Mouse (Mus musculus): Measurements from ENCODE around the gene Sdccag8. TPM values are rescaled to one million over a fixed set of nuclear protein-coding genes. Genes with fewer than 3 reads are reported as not detected.

Gene Sdccag8
- polyA plus RNA-seq, 1 experiment from 2014 or later, result 29.4 TPM

DNA sequence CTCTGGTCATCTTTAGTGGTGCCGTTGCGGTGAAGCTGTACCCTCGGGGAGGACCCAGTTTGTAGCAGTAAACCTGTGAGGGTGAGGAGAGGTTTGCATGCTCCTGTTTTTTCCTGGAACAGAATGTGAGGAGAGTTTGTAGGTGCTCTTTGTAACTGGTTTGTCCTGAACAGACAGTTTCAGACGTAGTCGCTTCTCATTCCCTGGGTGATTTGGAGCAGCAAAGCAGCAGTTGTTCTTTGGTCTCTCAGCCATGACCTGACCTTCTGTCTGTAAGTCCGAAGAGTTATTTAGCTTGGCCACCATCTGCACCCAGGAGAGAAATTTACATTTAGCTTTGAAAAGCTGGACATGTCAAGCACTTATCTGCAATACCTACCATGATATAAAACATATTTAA is 65.2 kb downstream of the Sdccag8 start:
- ATAC-seq (ENCODE audit: low FRiP score), result peak; percentile 56
- Histone ChIP-seq H3K4me2 (peak overlapping the region; percentile 19; the same call in 1 of the 2 replicates), H3K9ac (ENCODE audit: low read length) (peak overlapping the region; percentile 45; the same call in 1 of the 2 replicates), H3K4me1 (ENCODE audit: control insufficient read depth, insufficient read depth, low read length) (peaks cover 25% of the 10 kb centered on the region), H3K4me3 (ENCODE audit: low read depth, low read length) (no peak overlapping the region), H3K27me3 (ENCODE audit: control insufficient read depth, insufficient read depth, low read length) (no peaks in the 10 kb centered on the region), H3K9me3 (ENCODE audit: control insufficient read depth, low read length) (no peaks in the 10 kb centered on the region), H3K27ac (ENCODE audit: low read depth, low read length) (peak overlapping the region; percentile 78), H3K36me3 (ENCODE audit: control insufficient read depth, insufficient read depth, low read length) (no peaks in the 10 kb centered on the region)
- peak; percentile 89 for DNase-seq (ENCODE audit: low spot score, missing footprints)
- WGBS, result 17% methylated on average over 6 of the region's 6 CpGs

DNA sequence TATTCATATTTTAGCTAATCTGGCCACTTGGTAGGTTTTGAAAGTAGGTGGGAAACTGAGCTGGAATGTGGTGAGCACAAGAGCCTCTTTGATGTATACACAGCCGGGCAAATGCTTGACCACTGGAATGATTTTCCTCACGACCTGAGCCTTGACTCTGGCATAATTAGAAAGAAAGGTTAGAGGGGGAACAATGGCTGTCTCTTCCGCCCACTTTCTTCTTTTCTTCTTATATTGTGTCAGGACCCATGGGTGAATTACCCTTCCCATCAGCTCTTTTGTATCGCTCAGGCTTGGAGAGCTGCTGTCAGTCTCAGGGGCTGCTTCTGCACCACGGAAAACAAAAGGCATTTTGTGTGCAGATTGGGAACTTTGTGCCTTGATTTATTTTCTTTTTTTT is 65.6 kb downstream of the Sdccag8 start:
- Histone ChIP-seq H3K4me2 (no peak overlapping the region; the same call in 1 of the 2 replicates), H3K9ac (ENCODE audit: low read length) (no peak overlapping the region), H3K27ac (ENCODE audit: low read depth, low read length) (peak overlapping the region; percentile 78; the same call in 1 of the 2 replicates), H3K4me3 (ENCODE audit: low read depth, low read length) (no peak overlapping the region), H3K36me3 (ENCODE audit: control insufficient read depth, insufficient read depth, low read length) (no peaks in the 10 kb centered on the region), H3K27me3 (ENCODE audit: control insufficient read depth, insufficient read depth, low read length) (no peaks in the 10 kb centered on the region), H3K4me1 (ENCODE audit: control insufficient read depth, insufficient read depth, low read length) (peaks cover 25% of the 10 kb centered on the region), H3K9me3 (ENCODE audit: control insufficient read depth, low read length) (no peaks in the 10 kb centered on the region)
- ATAC-seq (ENCODE audit: low FRiP score) (peak; percentile 85), DNase-seq (ENCODE audit: low spot score, missing footprints) (peak; percentile 90)
- 8% methylated on average over 5 of the region's 5 CpGs for WGBS

DNA sequence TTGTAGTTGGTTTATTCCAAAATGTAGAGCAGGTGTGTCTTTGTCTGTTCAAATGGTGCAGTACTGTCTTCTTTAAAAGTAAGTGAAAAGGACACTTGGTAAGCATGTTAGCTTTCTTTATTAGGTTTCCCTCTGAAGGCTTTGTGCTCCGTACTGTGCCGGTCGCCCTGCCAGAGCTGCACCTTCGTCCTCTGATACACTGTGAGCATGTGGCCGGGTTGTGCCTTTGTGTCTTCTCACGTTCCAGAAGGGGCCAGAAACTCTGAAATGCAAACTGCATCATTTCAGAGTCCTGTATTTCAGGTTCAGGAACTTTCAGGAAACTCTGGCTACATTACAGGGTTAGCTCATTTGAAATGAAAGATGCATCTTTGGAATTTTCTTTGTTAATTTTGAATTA is 66.5 kb downstream of the Sdccag8 start:
- WGBS, result 14% methylated on average over 6 of the region's 6 CpGs
- DNase-seq (ENCODE audit: low spot score, missing footprints) (peak; percentile 91), ATAC-seq (ENCODE audit: low FRiP score) (peak; percentile 45; the same call in 1 of the 2 replicates)
- Histone ChIP-seq H3K4me3 (ENCODE audit: low read depth, low read length) (no peak overlapping the region), H3K4me2 (no peak overlapping the region), H3K9me3 (ENCODE audit: control insufficient read depth, low read length) (no peaks in the 10 kb centered on the region), H3K27ac (ENCODE audit: low read depth, low read length) (no peak overlapping the region), H3K4me1 (ENCODE audit: control insufficient read depth, insufficient read depth, low read length) (peaks cover 25% of the 10 kb centered on the region), H3K9ac (ENCODE audit: low read length) (no peak overlapping the region), H3K27me3 (ENCODE audit: control insufficient read depth, insufficient read depth, low read length) (no peaks in the 10 kb centered on the region), H3K36me3 (ENCODE audit: control insufficient read depth, insufficient read depth, low read length) (no peaks in the 10 kb centered on the region)

DNA sequence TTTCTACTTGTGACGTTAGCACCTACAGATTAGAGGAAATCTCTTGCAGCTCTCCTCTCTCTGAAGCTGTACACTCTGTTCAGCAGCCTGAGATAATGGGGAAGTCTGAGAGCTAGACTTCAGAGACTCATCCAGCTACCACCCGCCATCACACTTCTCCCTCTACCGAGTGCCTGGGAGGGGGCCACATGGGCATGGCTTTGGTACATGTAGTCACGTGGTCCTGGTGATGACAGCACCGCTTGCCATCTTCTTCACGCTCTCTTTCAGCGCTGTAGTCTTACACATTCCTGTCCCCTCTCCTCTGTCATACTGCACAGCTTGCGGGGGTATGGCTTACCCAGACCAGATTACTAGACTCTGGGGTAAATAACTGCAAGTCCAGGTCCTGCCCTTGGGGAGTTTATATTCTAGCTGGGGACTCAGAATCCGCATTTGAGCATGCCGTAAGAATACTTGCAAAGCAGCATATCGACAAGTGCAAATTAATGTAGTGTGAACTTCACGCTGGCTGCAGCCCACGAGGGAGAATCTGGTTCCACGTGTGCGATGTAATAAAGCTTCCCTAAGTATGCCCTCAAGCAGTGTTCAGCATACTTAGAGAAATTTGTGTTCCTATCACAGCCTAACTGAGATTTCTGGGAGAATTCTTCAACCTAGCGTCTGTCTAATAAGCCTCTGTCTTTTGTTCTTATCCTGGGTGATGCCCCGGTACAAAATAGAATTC is 70.9 kb downstream of the Sdccag8 start:
- Histone ChIP-seq H3K27me3 (ENCODE audit: control insufficient read depth, insufficient read depth, low read length) (no peaks in the 10 kb centered on the region), H3K36me3 (ENCODE audit: control insufficient read depth, insufficient read depth, low read length) (no peaks in the 10 kb centered on the region), H3K9me3 (ENCODE audit: control insufficient read depth, low read length) (no peaks in the 10 kb centered on the region), H3K4me1 (ENCODE audit: control insufficient read depth, insufficient read depth, low read length) (peaks cover 9% of the 10 kb centered on the region), H3K4me2 (no peak overlapping the region), H3K4me3 (ENCODE audit: low read depth, low read length) (no peak overlapping the region), H3K9ac (ENCODE audit: low read length) (no peak overlapping the region), H3K27ac (ENCODE audit: low read depth, low read length) (no peak overlapping the region)
- DNase-seq (ENCODE audit: low spot score, missing footprints) (peak; percentile 79), ATAC-seq (ENCODE audit: low FRiP score) (no peak)
- 81% methylated on average over 17 of the region's 17 CpGs for WGBS

DNA sequence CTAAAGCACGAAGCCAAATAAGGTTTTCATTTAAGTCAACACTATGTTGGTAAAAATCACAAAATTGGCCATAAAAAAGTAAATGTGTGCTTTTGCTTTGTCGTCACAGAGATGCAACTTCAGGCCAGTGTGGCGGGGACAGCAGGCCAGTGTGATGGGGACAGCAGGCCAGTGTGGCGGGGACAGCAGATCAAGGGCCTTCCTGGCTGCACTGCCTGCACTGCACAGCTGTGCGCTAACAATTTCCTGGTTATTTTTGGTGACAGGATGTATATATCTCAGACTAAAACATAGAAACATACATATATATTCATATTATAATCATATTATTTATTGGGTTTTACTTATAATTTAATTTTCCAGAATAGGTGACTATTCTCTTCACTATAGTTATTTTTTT is 71.5 kb downstream of the Sdccag8 start:
- no peak for ATAC-seq (ENCODE audit: low FRiP score)
- no peak overlapping the region for H3K27ac ChIP-seq (ENCODE audit: low read depth, low read length)
- DNase-seq (ENCODE audit: low spot score, missing footprints), result peak; percentile 68
- H3K9ac ChIP-seq (ENCODE audit: low read length), result no peak overlapping the region
- H3K9me3 ChIP-seq (ENCODE audit: control insufficient read depth, low read length), result no peaks in the 10 kb centered on the region
- H3K4me1 ChIP-seq (ENCODE audit: control insufficient read depth, insufficient read depth, low read length), result peaks cover 8% of the 10 kb centered on the region
- no peaks in the 10 kb centered on the region for H3K27me3 ChIP-seq (ENCODE audit: control insufficient read depth, insufficient read depth, low read length)
- no peaks in the 10 kb centered on the region for H3K36me3 ChIP-seq (ENCODE audit: control insufficient read depth, insufficient read depth, low read length)
- WGBS, result 89% methylated on average over 5 of the region's 5 CpGs
- H3K4me3 ChIP-seq (ENCODE audit: low read depth, low read length), result no peak overlapping the region
- no peak overlapping the region for H3K4me2 ChIP-seq

DNA sequence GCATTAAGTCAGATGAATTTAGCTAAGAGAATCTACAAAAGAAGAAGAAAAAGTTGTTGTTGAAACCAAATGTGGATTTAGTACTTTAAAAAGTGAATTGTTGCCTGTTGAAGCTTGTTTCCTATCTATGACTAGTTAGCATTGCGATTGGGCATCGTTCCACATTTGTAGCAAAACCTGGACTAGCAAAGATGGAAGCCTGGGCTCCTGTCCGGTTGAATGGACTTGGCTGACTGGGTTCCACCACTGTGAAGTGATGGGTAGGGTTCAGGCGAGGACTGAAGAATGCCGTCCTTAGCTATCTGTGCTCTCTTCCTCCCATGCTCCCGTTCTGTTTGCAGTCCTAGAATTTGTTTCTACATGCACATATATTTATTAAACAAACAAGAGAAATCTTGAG is 89.3 kb downstream of the Sdccag8 start:
- Histone ChIP-seq H3K27ac (ENCODE audit: low read depth, low read length) (no peak overlapping the region), H3K4me3 (ENCODE audit: low read depth, low read length) (no peak overlapping the region), H3K9me3 (ENCODE audit: control insufficient read depth, low read length) (no peaks in the 10 kb centered on the region), H3K4me1 (ENCODE audit: control insufficient read depth, insufficient read depth, low read length) (no peaks in the 10 kb centered on the region), H3K36me3 (ENCODE audit: control insufficient read depth, insufficient read depth, low read length) (no peaks in the 10 kb centered on the region), H3K27me3 (ENCODE audit: control insufficient read depth, insufficient read depth, low read length) (no peaks in the 10 kb centered on the region), H3K9ac (ENCODE audit: low read length) (no peak overlapping the region), H3K4me2 (no peak overlapping the region)
- 81% methylated on average over 6 of the region's 6 CpGs for WGBS
- ATAC-seq (ENCODE audit: low FRiP score) (no peak), DNase-seq (ENCODE audit: low spot score, missing footprints) (peak; percentile 69)

DNA sequence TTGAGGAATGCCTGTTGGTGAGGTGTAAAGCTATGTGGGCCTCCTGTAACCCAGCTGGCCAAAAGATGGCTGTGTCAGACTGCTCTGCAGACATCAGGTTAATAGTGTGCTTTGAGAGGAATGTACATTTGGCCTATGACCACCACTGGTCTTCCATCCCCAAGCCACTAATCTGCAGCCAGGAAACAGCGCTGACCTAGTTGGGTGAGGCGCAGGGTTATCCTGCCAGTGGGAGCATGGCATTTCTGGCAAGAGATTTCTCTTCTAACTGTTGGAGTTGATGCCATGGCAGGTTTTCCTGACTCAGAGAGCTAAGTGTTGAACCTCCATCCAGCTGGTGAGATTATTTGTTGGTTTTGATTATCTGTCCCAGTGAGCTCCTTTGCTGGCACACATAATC is 101.5 kb downstream of the Sdccag8 start:
- ATAC-seq (ENCODE audit: low FRiP score), result no peak
- no peak overlapping the region for H3K4me2 ChIP-seq
- H3K27ac ChIP-seq (ENCODE audit: low read depth, low read length), result no peak overlapping the region
- no peaks in the 10 kb centered on the region for H3K9me3 ChIP-seq (ENCODE audit: control insufficient read depth, low read length)
- no peaks in the 10 kb centered on the region for H3K27me3 ChIP-seq (ENCODE audit: control insufficient read depth, insufficient read depth, low read length)
- WGBS, result 98% methylated on average over 2 of the region's 2 CpGs
- H3K4me3 ChIP-seq (ENCODE audit: low read depth, low read length), result no peak overlapping the region
- H3K9ac ChIP-seq (ENCODE audit: low read length), result no peak overlapping the region
- peak; percentile 70 for DNase-seq (ENCODE audit: low spot score, missing footprints)
- H3K36me3 ChIP-seq (ENCODE audit: control insufficient read depth, insufficient read depth, low read length), result no peaks in the 10 kb centered on the region
- H3K4me1 ChIP-seq (ENCODE audit: control insufficient read depth, insufficient read depth, low read length), result no peaks in the 10 kb centered on the region

DNA sequence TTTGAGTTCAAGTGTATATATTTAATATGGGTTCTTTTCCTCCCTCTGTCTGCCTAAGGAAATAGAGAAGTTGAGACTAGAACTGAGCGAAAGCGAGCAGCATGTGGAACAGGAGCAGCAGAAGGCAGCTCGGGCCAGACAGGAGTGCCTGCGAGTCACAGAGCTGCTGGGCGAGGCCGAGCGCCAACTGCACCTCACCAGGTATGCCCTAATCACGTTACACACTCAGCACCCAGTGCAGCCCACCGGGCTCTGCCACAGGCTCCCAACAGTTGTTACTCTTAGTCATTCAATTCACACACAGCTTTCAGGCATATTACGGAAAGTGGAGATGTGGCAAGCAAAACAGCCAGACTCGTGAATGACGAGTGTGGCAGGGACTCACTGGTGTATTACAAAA is 105.0 kb downstream of the Sdccag8 start:
- no peak overlapping the region for H3K27ac ChIP-seq (ENCODE audit: low read depth, low read length)
- DNase-seq (ENCODE audit: low spot score, missing footprints) (no peak), ATAC-seq (ENCODE audit: low FRiP score) (no peak)
- no peak overlapping the region for H3K4me3 ChIP-seq (ENCODE audit: low read depth, low read length)
- H3K9me3 ChIP-seq (ENCODE audit: control insufficient read depth, low read length), result no peaks in the 10 kb centered on the region
- no peak overlapping the region for H3K9ac ChIP-seq (ENCODE audit: low read length)
- WGBS, result 94% methylated on average over 12 of the region's 12 CpGs
- no peak overlapping the region for H3K4me2 ChIP-seq
- no peaks in the 10 kb centered on the region for H3K27me3 ChIP-seq (ENCODE audit: control insufficient read depth, insufficient read depth, low read length)
- no peaks in the 10 kb centered on the region for H3K36me3 ChIP-seq (ENCODE audit: control insufficient read depth, insufficient read depth, low read length)
- H3K4me1 ChIP-seq (ENCODE audit: control insufficient read depth, insufficient read depth, low read length), result peaks cover 6% of the 10 kb centered on the region

DNA sequence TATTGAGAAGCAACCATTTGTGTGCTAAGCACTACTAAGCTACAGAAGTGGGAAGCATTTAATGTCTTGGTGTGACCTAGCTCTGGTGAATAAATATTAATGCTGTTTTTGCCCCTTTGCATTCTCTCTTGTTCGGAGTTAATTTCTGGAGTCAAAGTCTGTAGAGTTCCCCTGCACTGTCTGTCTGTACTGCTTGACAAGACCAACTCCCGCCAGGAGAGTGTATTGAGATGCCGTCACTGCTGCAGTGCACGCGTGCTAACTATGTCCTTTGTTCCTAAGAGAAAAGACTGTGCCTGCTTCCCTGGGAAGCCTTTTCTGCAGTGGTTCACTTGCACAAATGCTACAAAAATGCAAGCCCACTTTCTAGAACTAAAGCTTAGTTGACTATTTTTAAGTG is 108.4 kb downstream of the Sdccag8 start:
- Histone ChIP-seq H3K27ac (ENCODE audit: low read depth, low read length) (no peak overlapping the region), H3K4me1 (ENCODE audit: control insufficient read depth, insufficient read depth, low read length) (peaks cover 6% of the 10 kb centered on the region), H3K9ac (ENCODE audit: low read length) (no peak overlapping the region), H3K4me3 (ENCODE audit: low read depth, low read length) (no peak overlapping the region), H3K36me3 (ENCODE audit: control insufficient read depth, insufficient read depth, low read length) (no peaks in the 10 kb centered on the region), H3K4me2 (no peak overlapping the region), H3K9me3 (ENCODE audit: control insufficient read depth, low read length) (no peaks in the 10 kb centered on the region), H3K27me3 (ENCODE audit: control insufficient read depth, insufficient read depth, low read length) (no peaks in the 10 kb centered on the region)
- WGBS, result 33% methylated on average over 5 of the region's 5 CpGs
- ATAC-seq (ENCODE audit: low FRiP score), result peak; percentile 89
- peak; percentile 89 for DNase-seq (ENCODE audit: low spot score, missing footprints)

Measured in midbrain, embryonic 11.5 days (tissue).